Mouse (Mus musculus) cortical plate, adult 2 months (tissue): ENCODE data around the gene Brf1. TPM values are rescaled to one million over a fixed set of nuclear protein-coding genes. Genes with fewer than 3 reads are reported as not detected.
A peak's percentile ranks its signal among the peaks of the same experiment; 100 is the strongest.

Source experiments
- H3K27ac ChIP-seq: fragments of 200-500 bp; 2 replicates; pipeline ENCODE4 v1.5.1; 2012; ENCODE audit warnings: low read length, control low read depth, inconsistent platforms; ENCODE audit not compliant: insufficient read depth
- H3K4me1 ChIP-seq: fragments of 200-500 bp; 2 replicates; pipeline ENCODE4 v1.6.1; 2011; ENCODE audit warnings: low read length; ENCODE audit not compliant: control insufficient read depth, insufficient read depth
- H3K4me3 ChIP-seq: fragments of 200-500 bp; 2 replicates; pipeline ENCODE4 v1.5.1; 2011; ENCODE audit warnings: mild to moderate bottlenecking, low read length, control low read depth; ENCODE audit not compliant: insufficient read depth
- CTCF ChIP-seq: fragments of 200-500 bp; IDR thresholded peaks from 2 replicates; pipeline ENCODE4 v1.5.1; 2011; ENCODE audit warnings: mild to moderate bottlenecking, control low read depth, low read length; ENCODE audit not compliant: insufficient read depth; ENCODE audit errors: extremely low read depth
- POLR2A ChIP-seq: fragments of 200-500 bp; IDR thresholded peaks from 2 replicates; pipeline ENCODE4 v1.6.1; 2011; ENCODE audit warnings: mild to moderate bottlenecking, low read length, control low read depth; ENCODE audit not compliant: insufficient read depth; ENCODE audit errors: extremely low read depth
- polyA plus RNA-seq: library from polyadenylated mRNA; depleted of rRNA; stranded (reverse); fragments of >200 nt; gene quantifications from 2 replicates; pipeline ENCODE4 v1.2.3, GENCODE M21; 2012

Brf1 gene
- polyA plus RNA-seq, 1 experiment, result 38.8 TPM

DNA sequence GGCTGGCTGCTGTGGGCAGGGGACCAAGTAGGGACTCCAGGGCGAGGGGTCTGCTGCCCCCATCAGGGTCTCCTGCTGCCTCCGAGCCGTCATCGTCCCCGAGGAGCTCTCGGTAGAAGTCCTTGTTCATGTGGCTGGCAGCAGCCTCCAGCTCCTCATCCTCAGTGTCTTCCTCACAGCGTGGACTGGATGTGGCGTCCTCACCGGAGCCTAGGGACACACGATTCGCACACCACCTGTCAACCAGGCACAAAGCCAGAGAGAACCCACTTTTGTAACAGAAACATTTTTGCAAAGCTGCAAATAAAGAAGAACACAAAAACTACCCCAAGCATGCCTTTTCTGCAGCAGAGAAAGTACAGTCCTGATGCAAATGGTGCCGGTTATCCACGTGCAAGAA, 34.7 kb downstream of the Brf1 start:
- Histone ChIP-seq H3K4me3 (no peak overlapping the region), H3K27ac (no peak overlapping the region), H3K4me1 (no peaks in the 10 kb centered on the region)
- TF ChIP-seq CTCF, result no peak
- TF ChIP-seq POLR2A, result no peak

DNA sequence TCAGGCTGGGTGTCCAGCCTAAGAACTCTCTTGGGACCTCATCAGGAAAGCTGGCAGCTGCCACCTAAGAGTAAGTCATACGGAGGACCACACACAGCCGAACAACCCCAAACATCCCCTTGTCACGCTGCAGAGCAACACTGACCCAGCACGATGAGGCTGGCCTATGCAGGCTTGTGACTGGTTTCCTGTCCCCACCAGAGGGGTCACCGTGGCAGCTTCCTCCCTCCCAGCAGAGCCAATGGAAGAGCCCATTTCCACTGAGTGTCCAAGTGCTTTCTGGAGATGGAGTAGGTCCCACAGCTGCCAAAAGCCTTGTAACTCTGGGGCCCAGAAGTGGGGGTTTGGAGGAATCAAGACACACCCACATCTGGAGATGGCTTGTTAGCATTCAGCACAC, 38.6 kb downstream of the Brf1 start:
- no peak for TF ChIP-seq POLR2A
- TF ChIP-seq CTCF, result no peak
- Histone ChIP-seq H3K4me1 (no peaks in the 10 kb centered on the region), H3K4me3 (no peak overlapping the region), H3K27ac (no peak overlapping the region)

DNA sequence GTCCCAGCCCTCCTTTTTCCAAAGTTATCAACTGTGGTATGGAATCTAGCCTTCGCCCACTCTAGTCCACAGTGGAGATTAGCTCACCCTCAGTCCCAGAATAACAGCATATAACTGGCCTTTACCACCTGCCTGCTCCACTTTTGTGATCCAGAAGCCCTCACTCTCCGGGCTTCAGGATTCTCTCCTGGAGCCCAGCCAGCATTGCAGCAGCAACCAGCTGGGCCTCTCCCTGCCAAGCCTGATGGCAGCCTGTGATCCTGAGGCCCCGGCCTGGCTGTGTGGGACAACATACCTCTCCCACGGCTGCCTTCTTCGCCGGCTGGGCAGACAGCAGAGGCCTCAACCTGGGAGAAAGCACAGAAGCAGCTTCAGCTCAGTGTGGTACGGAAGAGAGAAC, 39.1 kb downstream of the Brf1 start:
- no peak overlapping the region for H3K27ac ChIP-seq
- no peak overlapping the region for H3K4me3 ChIP-seq
- no peak for TF ChIP-seq POLR2A
- TF ChIP-seq CTCF, result no peak
- no peaks in the 10 kb centered on the region for H3K4me1 ChIP-seq

DNA sequence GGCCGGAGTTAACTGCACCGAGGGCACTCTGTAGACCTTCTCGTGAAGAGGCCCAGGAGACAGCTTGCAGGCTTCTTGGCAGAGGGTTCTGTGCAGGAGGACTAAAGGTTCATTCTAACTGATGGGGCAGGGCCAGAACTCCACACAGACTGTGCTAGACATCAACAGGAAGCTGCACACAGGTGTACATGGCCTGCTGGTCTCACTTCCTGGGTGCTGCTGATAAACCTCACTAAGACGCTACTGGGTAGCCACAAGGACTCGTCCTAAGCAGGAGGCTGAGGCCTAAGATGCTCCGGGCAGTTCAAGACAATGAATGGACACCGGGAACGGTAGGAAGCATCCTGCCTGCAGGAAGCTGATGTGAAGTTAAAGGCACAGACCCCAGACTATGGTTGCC, 41.1 kb downstream of the Brf1 start:
- no peak for TF ChIP-seq CTCF
- no peak for TF ChIP-seq POLR2A
- no peak overlapping the region for H3K27ac ChIP-seq
- H3K4me3 ChIP-seq, result no peak overlapping the region
- no peaks in the 10 kb centered on the region for H3K4me1 ChIP-seq

DNA sequence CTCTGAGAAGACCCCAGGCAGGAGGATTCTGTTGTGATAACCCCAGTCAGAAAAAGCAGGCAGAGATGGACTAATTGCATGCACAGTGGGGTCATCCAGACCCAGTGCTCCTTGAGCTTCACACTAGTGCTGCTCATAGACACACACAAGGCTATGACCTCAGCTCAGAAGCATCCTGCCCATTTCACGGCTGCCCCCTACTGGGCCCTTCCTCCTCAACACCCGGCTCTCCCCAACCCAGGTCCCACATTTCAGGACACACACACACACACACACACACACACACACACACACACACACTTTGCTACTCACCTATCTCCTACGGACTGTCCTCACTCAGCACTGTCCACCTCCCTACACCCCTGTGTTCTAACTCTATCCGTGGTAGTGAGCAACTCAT, 42.2 kb downstream of the Brf1 start:
- no peaks in the 10 kb centered on the region for H3K4me1 ChIP-seq
- H3K27ac ChIP-seq, result no peak overlapping the region
- TF ChIP-seq POLR2A, result no peak
- TF ChIP-seq CTCF, result peak; percentile 41
- no peak overlapping the region for H3K4me3 ChIP-seq

DNA sequence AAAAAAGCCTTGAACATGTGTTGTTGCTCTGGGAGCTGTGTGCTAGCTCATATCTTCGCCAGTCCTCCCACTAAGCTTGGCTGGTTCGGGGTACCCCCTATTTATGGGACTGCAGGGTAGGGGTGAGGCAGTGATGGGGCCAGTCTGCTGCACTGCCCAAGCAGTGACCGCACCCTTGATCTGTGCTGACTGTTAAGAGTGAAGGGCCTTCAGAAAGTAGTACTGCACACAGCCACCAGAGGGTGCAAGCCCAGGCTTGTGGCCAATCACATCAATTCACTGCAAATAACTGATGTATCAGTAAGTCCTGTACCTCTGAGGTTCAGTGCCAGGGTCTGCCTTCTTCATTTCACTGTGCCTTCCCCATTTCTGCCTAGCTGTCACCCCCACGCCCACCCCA, 44.7 kb downstream of the Brf1 start:
- Histone ChIP-seq H3K27ac (no peak overlapping the region), H3K4me3 (no peak overlapping the region), H3K4me1 (peaks cover under 1% of the 10 kb centered on the region; the same call in 1 of the 2 replicates)
- TF ChIP-seq POLR2A, result no peak
- TF ChIP-seq CTCF, result peak; percentile 82

DNA sequence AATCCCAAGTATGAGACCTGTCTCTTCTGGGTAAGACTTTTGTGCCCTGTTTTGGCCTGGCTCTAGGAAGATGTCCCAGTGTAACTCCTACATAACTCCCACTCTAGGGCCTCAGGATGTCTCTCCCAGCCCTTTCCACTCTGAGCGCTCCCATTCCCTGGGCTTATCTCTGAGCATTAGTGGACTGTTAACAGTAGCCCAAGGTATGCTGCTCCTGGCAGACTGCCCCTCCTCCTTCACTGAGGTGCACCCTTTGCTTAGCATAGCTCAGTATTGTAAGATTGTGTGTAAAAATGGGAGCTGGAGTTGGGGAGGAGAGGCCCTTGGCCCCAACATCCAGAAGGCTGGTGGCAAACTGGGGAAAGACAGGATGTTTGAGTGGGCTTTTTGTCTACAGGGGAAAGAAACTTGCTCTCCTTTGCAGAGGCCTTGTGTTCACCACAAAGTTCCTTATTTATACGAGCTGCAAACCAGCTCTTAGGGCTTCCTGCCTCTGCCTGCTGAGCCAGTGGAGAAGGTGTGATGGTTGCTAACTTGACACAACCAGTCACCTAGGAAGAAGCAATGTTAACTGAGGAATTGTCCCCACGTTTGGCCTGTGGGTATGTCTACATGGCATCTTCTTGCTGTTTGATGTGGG, 47.5 kb downstream of the Brf1 start:
- no peak overlapping the region for H3K4me3 ChIP-seq
- H3K4me1 ChIP-seq, result peaks cover 2% of the 10 kb centered on the region; the same call in 1 of the 2 replicates
- H3K27ac ChIP-seq, result no peak overlapping the region
- TF ChIP-seq CTCF, result no peak
- TF ChIP-seq POLR2A, result no peak

DNA sequence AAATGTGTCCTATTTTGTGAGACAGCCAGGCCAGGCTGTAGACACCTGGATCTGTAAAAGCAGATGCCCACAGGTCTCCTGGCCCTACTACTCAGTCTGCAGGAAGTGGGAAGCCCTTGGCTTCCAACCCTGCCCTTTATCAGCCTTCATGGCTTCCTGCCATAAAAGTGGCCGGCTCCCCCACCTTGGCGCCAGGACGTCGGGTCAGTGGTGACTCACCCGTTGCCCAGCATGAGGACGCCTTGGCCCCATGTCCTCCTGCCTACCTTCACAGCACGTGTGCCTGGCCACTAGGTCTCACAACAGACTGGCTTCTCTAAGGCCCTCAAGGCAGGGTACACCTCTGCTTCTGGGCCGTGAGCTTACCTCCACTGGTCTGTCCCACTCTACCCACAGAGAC, 48.1 kb downstream of the Brf1 start:
- Histone ChIP-seq H3K27ac (no peak overlapping the region), H3K4me3 (no peak overlapping the region), H3K4me1 (peaks cover 2% of the 10 kb centered on the region; the same call in 1 of the 2 replicates)
- TF ChIP-seq POLR2A (no peak; the same call in 1 of the 2 replicates), CTCF (no peak)

DNA sequence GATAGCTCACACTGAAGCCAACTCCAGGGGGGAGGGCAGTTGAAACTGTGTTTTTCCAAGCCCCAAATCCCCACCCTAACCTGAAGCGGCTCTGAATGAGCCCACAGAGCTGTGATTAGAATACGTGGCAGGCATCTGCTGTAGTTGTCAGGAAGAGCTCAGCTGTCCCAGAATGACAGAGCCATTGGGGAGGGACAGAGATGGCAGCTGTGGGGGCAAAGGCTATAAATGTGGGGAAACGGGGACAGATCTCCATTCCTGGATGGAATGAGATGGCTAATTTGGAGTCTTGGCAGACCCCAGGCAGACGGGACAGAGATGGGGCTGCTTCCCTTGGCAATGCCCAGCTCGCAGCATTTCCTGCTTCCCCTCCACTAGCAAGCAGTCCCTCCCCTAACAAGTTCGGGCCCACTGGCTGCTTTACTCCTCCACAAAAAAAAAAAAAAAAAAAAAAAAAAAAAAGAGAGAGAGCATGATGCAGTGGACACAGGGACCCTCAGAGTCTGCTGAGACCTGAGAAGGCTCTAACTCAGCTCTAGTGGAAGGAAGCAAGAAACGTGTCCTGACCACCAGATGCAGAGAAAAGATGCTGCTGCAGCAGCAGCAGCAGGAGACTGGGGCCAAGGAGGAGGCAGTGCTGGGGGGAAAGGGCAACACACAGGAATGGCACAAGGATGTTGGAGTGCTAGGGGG, 49.2 kb downstream of the Brf1 start:
- no peak overlapping the region for H3K27ac ChIP-seq
- H3K4me3 ChIP-seq, result no peak overlapping the region; the same call in 1 of the 2 replicates
- H3K4me1 ChIP-seq, result peaks cover 2% of the 10 kb centered on the region; the same call in 1 of the 2 replicates
- TF ChIP-seq POLR2A (no peak), CTCF (no peak)

DNA sequence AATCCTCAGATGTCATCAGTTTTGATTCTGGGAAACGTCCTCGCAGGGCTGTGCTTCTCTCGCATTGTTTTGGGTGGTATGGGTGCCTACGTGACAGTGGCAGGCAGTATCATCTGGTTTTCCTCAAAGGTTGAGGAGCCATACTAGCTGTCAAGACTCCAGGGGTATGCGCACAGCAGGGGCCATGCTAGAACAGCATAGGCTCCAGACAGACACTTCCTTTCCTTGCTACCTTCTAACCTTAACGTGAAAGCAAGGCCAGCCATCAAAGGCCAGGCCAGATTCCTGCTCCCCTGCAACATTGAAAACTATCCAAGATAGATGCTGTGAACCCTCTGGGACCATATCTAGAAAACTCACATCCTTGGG, 49.8 kb downstream of the Brf1 start:
- no peak for TF ChIP-seq CTCF
- TF ChIP-seq POLR2A, result no peak
- Histone ChIP-seq H3K4me1 (peaks cover 2% of the 10 kb centered on the region; the same call in 1 of the 2 replicates), H3K4me3 (peak overlapping the region; percentile 32), H3K27ac (peak overlapping the region; percentile 53)
